ENCODE assay signal across 8 mouse cellular contexts in genomic region chr7:45121404-45121803, GRCm38 (mm10). TPM values are rescaled to one million over a fixed set of nuclear protein-coding genes. Genes with fewer than 3 reads are reported as not detected.
DNase-seq lines count a peak whose midpoint lies in the region; ATAC-seq and TF ChIP-seq lines count a peak whose summit lies in the region.

No protein-coding gene starts in this region.

- H3K9me3 ChIP-seq in embryonic facial prominence, embryonic 14.5 days (ENCODE audit: control insufficient read depth, low read length), result no peaks in the 10 kb centered on the region
- no peaks in the 10 kb centered on the region for H3K9me3 ChIP-seq in kidney, embryonic 16.5 days (ENCODE audit: low read length)

- TF ChIP-seq CTCF in cerebellum, adult 2 months (IDR thresholded peaks at IDR 0.05; ENCODE audit: borderline replicate concordance, insufficient read depth, low read depth, low read length), result no peak

- ATAC-seq in embryonic facial prominence, embryonic 14.5 days (ENCODE audit: low read depth), result no peak
- no peak for ATAC-seq in kidney, embryonic 16.5 days (ENCODE audit: low FRiP score, low TSS enrichment)

- TF ChIP-seq POLR2A in cerebellum, adult 2 months (IDR thresholded peaks at IDR 0.05; ENCODE audit: borderline replicate concordance, insufficient read depth, low read length), result no peak

- no peak overlapping the region for H3K4me2 ChIP-seq in embryonic facial prominence, embryonic 14.5 days (ENCODE audit: low read depth, low read length)
- H3K4me2 ChIP-seq in kidney, embryonic 16.5 days (replicated peaks; ENCODE audit: low read depth, low read length), result no peak overlapping the region

- WGBS in embryonic facial prominence, embryonic 14.5 days, result 52% methylated on average over 8 of the region's 8 CpGs
- 65% methylated on average over 8 of the region's 8 CpGs for WGBS in kidney, embryonic 16.5 days
- WGBS in cerebellum, adult 2 months, result 51% methylated on average over 8 of the region's 8 CpGs

- no peaks in the 10 kb centered on the region for H3K27me3 ChIP-seq in embryonic facial prominence, embryonic 14.5 days (replicated peaks; ENCODE audit: control insufficient read depth, insufficient read depth, low read length)
- no peaks in the 10 kb centered on the region for H3K27me3 ChIP-seq in kidney, embryonic 16.5 days (ENCODE audit: insufficient read depth, low read length)
- no peaks in the 10 kb centered on the region for H3K27me3 ChIP-seq in cerebellum, adult 2 months (ENCODE audit: control insufficient read depth, insufficient read depth, low read length)

- peaks cover 65% of the 10 kb centered on the region for H3K36me3 ChIP-seq in embryonic facial prominence, embryonic 14.5 days (ENCODE audit: control insufficient read depth, insufficient read depth, low read length)
- peaks cover 66% of the 10 kb centered on the region for H3K36me3 ChIP-seq in kidney, embryonic 16.5 days (ENCODE audit: insufficient read depth, low read length)

- DNase-seq in right cerebral cortex, postnatal 10 days (ENCODE audit: low spot score in 2 of 2), result peak; percentile 38 to 53
- no peak for DNase-seq in right cerebral cortex, adult 2 months (ENCODE audit: low spot score in 2 of 2)
- no peak for DNase-seq in embryonic facial prominence, embryonic 14.5 days (ENCODE audit: low spot score)
- peak; percentile 82 to 90 for DNase-seq in lung, postnatal 4 days
- peak; percentile 87 for DNase-seq in thymus, postnatal 25 days
- DNase-seq in embryo, embryonic 11 days, result no peak
- DNase-seq in cerebellum, adult 2 months, result no peak

- no peak overlapping the region for H3K27ac ChIP-seq in embryonic facial prominence, embryonic 14.5 days (replicated peaks; ENCODE audit: low read depth, low read length)
- H3K27ac ChIP-seq in kidney, embryonic 16.5 days (ENCODE audit: low read length), result peak overlapping the region; percentile 10; the same call in 1 of the 2 replicates
- no peak overlapping the region for H3K27ac ChIP-seq in cerebellum, adult 2 months (ENCODE audit: insufficient read depth, low read length)

- H3K4me3 ChIP-seq in embryonic facial prominence, embryonic 14.5 days (ENCODE audit: low read depth, low read length), result no peak overlapping the region
- H3K4me3 ChIP-seq in kidney, embryonic 16.5 days (ENCODE audit: low read length), result no peak overlapping the region
- H3K4me3 ChIP-seq in cerebellum, adult 2 months (replicated peaks; ENCODE audit: insufficient read depth, low read depth, low read length), result no peak overlapping the region

- 0 out of 2 replicates have a peak overlapping the region, but pooled peaks have one; percentile 11 for H3K9ac ChIP-seq in embryonic facial prominence, embryonic 14.5 days (ENCODE audit: low read depth, low read length)
- 0 out of 2 replicates have a peak overlapping the region, but pooled peaks have one; percentile 20 for H3K9ac ChIP-seq in kidney, embryonic 16.5 days (replicated peaks; ENCODE audit: low read length)

- peaks cover 11% of the 10 kb centered on the region for H3K4me1 ChIP-seq in embryonic facial prominence, embryonic 14.5 days (ENCODE audit: control insufficient read depth, insufficient read depth, low read length)
- peaks cover 40% of the 10 kb centered on the region for H3K4me1 ChIP-seq in kidney, embryonic 16.5 days (ENCODE audit: insufficient read depth, low read length)
- peaks cover 5% of the 10 kb centered on the region; the same call in 1 of the 2 replicates for H3K4me1 ChIP-seq in cerebellum, adult 2 months (ENCODE audit: control insufficient read depth, insufficient read depth, low read length)

RNA-seq across cellular contexts. Expression of gene Rps11, which starts 2.8 kb away (rescaled TPM):
- 1,575 and 1,608 TPM in 2 replicates for polyA plus RNA-seq in embryonic facial prominence, embryonic 14.5 days (2014; fragmentation: Nextera tagmentation; extraction: Ambion mirVana)
- polyA plus RNA-seq in kidney, embryonic 16.5 days (2015; fragmentation: Nextera tagmentation; extraction: Ambion mirVana), result 1,363 and 1,408 TPM in 2 replicates
- polyA plus RNA-seq in cerebellum, adult 2 months (2012; rRNA removed), result 392 and 433 TPM in 2 replicates

RNA-seq across cellular contexts. Expression of gene Rpl13a, which starts 7.2 kb away (rescaled TPM):
- polyA plus RNA-seq in embryonic facial prominence, embryonic 14.5 days (2014; fragmentation: Nextera tagmentation; extraction: Ambion mirVana), result 1,594 and 1,619 TPM in 2 replicates
- polyA plus RNA-seq in kidney, embryonic 16.5 days (2015; fragmentation: Nextera tagmentation; extraction: Ambion mirVana), result 1,083 and 1,117 TPM in 2 replicates
- 1,090 and 1,228 TPM in 2 replicates for polyA plus RNA-seq in cerebellum, adult 2 months (2012; rRNA removed)

RNA-seq across cellular contexts. Expression of gene Gm45713, which starts 14.6 kb away (rescaled TPM):
- polyA plus RNA-seq in embryonic facial prominence, embryonic 14.5 days (2014; fragmentation: Nextera tagmentation; extraction: Ambion mirVana), result 0.47 and 0.61 TPM in 2 replicates
- 0.18 TPM in 1 of 2 replicates, not detected in the other for polyA plus RNA-seq in kidney, embryonic 16.5 days (2015; fragmentation: Nextera tagmentation; extraction: Ambion mirVana)
- polyA plus RNA-seq in cerebellum, adult 2 months (2012; rRNA removed), result 0.16 TPM in 1 of 2 replicates, not detected in the other

RNA-seq across cellular contexts. Expression of gene Flt3l, which starts 14.8 kb away (rescaled TPM):
- polyA plus RNA-seq in embryonic facial prominence, embryonic 14.5 days (2014; fragmentation: Nextera tagmentation; extraction: Ambion mirVana), result 2.3 TPM in 2 replicates
- polyA plus RNA-seq in kidney, embryonic 16.5 days (2015; fragmentation: Nextera tagmentation; extraction: Ambion mirVana), result 0.95 and 1.9 TPM in 2 replicates
- 24.4 and 28.4 TPM in 2 replicates for polyA plus RNA-seq in cerebellum, adult 2 months (2012; rRNA removed)

RNA-seq across cellular contexts. Expression of gene Fcgrt, which starts 17.8 kb away (rescaled TPM):
- 120 and 129 TPM in 2 replicates for polyA plus RNA-seq in embryonic facial prominence, embryonic 14.5 days (2014; fragmentation: Nextera tagmentation; extraction: Ambion mirVana)
- polyA plus RNA-seq in kidney, embryonic 16.5 days (2015; fragmentation: Nextera tagmentation; extraction: Ambion mirVana), result 93.7 and 114 TPM in 2 replicates
- 32.1 and 33.7 TPM in 2 replicates for polyA plus RNA-seq in cerebellum, adult 2 months (2012; rRNA removed)

Comparison
In these comparisons a context has a peak if more than half of its experiments do, and no peak if none do; other contexts are left out.
1. DNase-seq: peak in right cerebral cortex, postnatal 10 days (2 of 2), lung, postnatal 4 days (2 of 2) and thymus, postnatal 25 days (single experiment); none in right cerebral cortex, adult 2 months (0 of 2), embryonic facial prominence, embryonic 14.5 days (single experiment), embryo, embryonic 11 days (single experiment) and cerebellum, adult 2 months (0 of 2).